Mouse (Mus musculus) testis, adult 2 months (tissue): ENCODE results near the gene Podxl2. TPM values are rescaled to one million over a fixed set of nuclear protein-coding genes. Genes with fewer than 3 reads are reported as not detected.

Experiments
- H3K27ac ChIP-seq: fragments of 200-500 bp; 2 replicates; pipeline ENCODE4 v1.5.1; 2012; ENCODE audit warnings: low read depth, low read length; ENCODE audit not compliant: control insufficient read depth, insufficient read depth
- H3K27me3 ChIP-seq: fragments of 200-500 bp; 2 replicates; pipeline ENCODE4 v1.6.1; 2012; ENCODE audit warnings: mild to moderate bottlenecking, low read length, moderate library complexity; ENCODE audit not compliant: control insufficient read depth, insufficient read depth
- H3K36me3 ChIP-seq: fragments of 200-500 bp; 2 replicates; pipeline ENCODE4 v1.6.1; 2012; ENCODE audit warnings: mild to moderate bottlenecking, low read length; ENCODE audit not compliant: control insufficient read depth, insufficient read depth
- H3K4me1 ChIP-seq: fragments of 200-500 bp; 2 replicates; pipeline ENCODE4 v1.6.1; 2012; ENCODE audit warnings: low read length; ENCODE audit not compliant: control insufficient read depth, insufficient read depth
- H3K4me3 ChIP-seq: fragments of 200-500 bp; 2 replicates; pipeline ENCODE4 v1.5.1; 2012; ENCODE audit warnings: low read depth, mild to moderate bottlenecking, low read length, moderate library complexity, mixed read lengths; ENCODE audit not compliant: control insufficient read depth
- CTCF ChIP-seq: fragments of 200-500 bp; IDR thresholded peaks from 2 replicates; pipeline ENCODE4 v1.5.1; 2012; ENCODE audit warnings: low read depth, mild to moderate bottlenecking, inconsistent platforms, low read length, moderate library complexity; ENCODE audit not compliant: control insufficient read depth, insufficient read depth, insufficient replicate concordance
- POLR2A ChIP-seq: fragments of 200-500 bp; IDR thresholded peaks from 2 replicates; pipeline ENCODE4 v1.6.1; 2012; ENCODE audit warnings: low read depth, mild to moderate bottlenecking, inconsistent platforms, low read length, moderate library complexity; ENCODE audit not compliant: control insufficient read depth
- polyA plus RNA-seq: library from polyadenylated mRNA; depleted of rRNA; stranded (reverse); fragments of >200 nt; gene quantifications from 2 replicates; pipeline ENCODE4 v1.2.3, GENCODE M21; 2012

Podxl2 gene
- polyA plus RNA-seq, 1 experiment: 21.3 TPM

DNA sequence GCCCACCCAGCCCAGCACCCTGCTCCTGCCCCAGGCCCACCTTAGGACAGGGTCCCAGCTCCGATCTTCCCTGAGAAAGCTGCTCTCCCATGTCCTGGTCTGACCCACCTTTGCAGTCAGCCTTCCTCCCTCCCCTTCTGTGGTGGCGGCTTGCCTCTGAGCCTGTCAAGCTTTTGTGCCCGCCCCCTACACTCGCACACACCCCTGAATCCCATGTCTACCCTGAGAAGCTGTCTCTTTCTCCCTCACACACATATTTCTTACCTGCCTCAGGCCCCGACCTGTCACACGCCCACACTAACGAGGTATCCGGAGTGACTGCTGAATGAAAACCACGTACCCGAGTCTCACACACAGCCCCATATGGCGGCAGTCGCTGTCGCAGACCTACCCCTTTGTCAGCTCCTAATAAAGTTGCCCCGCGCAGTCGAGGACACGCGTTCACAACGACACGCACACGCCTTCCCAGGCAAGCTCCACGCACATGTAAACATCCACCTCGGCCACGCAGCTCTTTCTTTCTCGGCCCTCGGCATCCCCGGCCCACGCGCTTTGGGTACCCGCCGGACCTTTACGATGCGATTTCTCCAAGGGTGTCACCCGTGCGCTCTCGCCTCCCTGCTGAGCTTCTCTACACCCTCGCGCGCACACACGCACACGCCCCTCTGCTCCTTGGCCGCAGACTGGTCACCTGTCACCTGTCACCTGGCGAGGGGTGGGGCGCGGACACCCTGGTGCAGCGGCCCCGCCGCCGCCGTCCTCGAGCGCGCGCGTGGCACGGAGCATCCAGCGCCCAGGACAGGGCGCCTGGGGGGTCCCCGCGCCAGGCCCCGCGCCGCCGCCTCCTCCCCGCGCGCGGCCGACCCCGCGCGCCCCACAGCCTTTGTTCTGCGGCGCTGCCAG, 628 bp downstream of the Podxl2 start:
- Histone ChIP-seq H3K4me3 (peak overlapping the region; percentile 85), H3K36me3 (no peaks in the 10 kb centered on the region), H3K27me3 (no peaks in the 10 kb centered on the region), H3K27ac (no peak overlapping the region), H3K4me1 (peaks cover 16% of the 10 kb centered on the region)
- TF ChIP-seq CTCF (no peak), POLR2A (no peak)

DNA sequence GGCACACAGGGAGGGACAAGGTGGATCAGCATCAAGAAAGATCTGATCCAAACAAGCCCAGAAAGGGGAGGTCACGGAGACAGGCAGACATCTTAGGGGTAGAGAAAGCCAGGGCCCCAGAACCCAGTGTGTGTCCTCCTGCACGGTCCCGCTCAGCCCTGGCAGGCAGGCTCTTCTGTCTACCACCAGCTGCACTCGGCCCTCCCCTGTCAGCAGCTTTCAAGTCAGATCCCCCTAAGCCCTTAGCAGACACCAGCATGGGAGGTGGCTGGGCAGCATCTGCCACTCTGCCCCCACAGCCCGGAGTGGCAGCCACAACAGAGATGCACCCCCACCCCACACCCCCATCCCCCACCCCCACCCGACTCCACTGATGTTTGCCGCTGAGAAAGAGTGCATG, 2.0 kb downstream of the Podxl2 start:
- Histone ChIP-seq H3K27ac (no peak overlapping the region), H3K27me3 (no peaks in the 10 kb centered on the region), H3K36me3 (no peaks in the 10 kb centered on the region), H3K4me3 (no peak overlapping the region), H3K4me1 (peaks cover 16% of the 10 kb centered on the region)
- TF ChIP-seq POLR2A (no peak), CTCF (no peak)

DNA sequence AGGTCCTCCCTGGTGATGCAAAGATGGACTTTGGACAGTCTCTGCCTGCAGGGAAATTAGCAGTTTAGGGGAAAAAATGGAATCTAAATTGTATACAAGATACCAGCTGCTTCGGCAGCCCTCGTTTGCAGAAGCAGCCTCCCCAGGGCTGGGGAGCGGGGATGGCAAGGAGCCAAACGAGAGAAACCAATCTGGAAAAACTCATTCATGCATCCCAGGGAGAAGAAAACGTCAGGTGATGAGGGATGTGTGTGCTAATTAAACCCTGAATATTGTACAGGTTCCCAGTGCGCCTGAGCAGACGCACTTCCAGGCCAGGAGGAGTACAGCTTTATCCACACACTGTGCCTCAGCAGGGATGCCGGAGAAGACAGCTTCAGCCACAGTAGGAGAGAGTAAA, 3.3 kb downstream of the Podxl2 start:
- Histone ChIP-seq H3K4me3 (no peak overlapping the region), H3K4me1 (peaks cover 16% of the 10 kb centered on the region), H3K36me3 (no peaks in the 10 kb centered on the region), H3K27ac (no peak overlapping the region), H3K27me3 (no peaks in the 10 kb centered on the region)
- TF ChIP-seq CTCF (no peak), POLR2A (no peak)

DNA sequence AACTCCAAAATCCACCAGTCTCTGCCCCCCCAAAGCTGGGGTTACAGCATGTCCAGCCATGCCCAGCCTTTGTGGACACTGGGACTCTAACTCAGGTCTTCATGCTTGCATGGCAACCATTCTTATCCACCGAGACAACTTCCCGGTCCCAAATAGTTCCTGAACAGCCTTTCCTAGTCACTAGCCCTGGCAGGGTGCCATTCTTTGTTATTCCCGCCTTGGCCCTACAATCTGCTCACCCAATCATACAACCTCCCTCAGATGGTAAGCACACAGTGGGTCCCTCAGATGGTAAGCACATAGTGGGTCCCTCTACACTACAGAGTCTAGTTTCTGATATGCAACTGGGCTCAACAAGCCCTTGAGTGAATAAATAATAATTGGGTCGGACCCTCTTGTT, 4.2 kb downstream of the Podxl2 start:
- H3K27me3 ChIP-seq: no peaks in the 10 kb centered on the region
- H3K36me3 ChIP-seq: no peaks in the 10 kb centered on the region
- H3K27ac ChIP-seq: no peak overlapping the region
- TF ChIP-seq CTCF (no peak), POLR2A (no peak)
- peaks cover 16% of the 10 kb centered on the region for H3K4me1 ChIP-seq
- no peak overlapping the region for H3K4me3 ChIP-seq

DNA sequence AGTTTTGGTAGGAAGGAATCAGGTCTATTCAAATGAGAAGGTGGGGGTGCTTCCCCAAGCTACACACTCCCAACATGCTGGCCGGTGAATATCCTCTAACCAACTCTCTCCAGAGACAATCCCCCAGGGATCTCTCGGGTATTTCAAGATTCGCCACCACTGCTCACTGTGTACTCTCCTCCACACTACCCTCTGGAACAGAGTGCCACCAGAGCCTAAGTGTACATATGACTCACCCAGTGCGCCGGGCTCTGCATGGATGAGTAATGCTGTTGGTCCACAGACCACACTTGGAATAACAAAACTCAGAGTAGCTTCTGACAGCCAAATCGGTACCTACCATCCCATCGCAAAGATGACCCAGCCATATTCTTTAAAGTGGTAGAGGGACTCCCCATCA, 5.4 kb downstream of the Podxl2 start:
- no peaks in the 10 kb centered on the region for H3K27me3 ChIP-seq
- no peak for TF ChIP-seq POLR2A
- TF ChIP-seq CTCF: no peak
- H3K27ac ChIP-seq: no peak overlapping the region
- no peaks in the 10 kb centered on the region for H3K36me3 ChIP-seq
- H3K4me1 ChIP-seq: peaks cover 8% of the 10 kb centered on the region
- H3K4me3 ChIP-seq: no peak overlapping the region

DNA sequence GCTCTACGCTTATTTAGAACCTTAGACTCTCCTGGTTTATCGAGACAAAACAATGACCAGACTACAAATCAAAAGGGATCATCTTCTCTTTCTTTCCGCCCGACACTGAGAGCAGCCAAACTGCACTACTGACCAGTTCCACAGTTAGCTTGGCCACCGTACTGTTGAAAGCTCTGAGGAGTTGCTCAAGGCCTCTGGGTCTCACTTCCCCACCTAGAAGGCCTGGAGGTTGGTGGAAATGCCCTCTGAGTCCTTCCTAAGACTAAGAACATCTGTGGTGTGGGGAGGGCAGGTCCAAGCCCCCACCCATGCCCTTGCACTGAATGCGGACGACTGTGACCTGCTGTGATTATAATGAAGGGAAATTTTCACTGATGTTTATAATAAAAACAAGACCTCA, 9.1 kb downstream of the Podxl2 start:
- H3K27me3 ChIP-seq: no peaks in the 10 kb centered on the region
- no peaks in the 10 kb centered on the region for H3K36me3 ChIP-seq
- H3K4me1 ChIP-seq: no peaks in the 10 kb centered on the region
- no peak overlapping the region for H3K4me3 ChIP-seq
- no peak overlapping the region for H3K27ac ChIP-seq
- no peak for TF ChIP-seq POLR2A
- TF ChIP-seq CTCF: no peak

DNA sequence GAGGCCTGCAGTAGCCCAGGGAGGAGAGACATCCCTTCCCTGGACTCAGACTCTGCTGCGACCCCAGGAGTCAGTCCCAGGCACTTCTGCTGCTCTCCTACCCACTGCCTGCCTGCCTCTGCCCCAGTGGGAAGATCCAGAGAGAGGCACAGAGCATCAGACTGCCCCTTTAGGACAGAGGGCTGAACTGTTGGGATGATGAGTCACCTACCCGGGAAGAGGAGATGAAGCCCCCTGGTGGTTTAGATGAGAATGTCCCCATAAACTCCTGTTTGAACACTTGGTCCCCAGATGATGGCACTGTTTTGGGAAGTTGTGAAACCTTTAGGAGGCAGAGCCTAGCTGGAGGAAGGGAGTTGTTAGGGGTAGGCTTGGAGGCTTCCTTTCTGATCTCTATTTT, 13.9 kb downstream of the Podxl2 start:
- no peak overlapping the region for H3K27ac ChIP-seq
- no peak overlapping the region for H3K4me3 ChIP-seq
- H3K27me3 ChIP-seq: no peaks in the 10 kb centered on the region
- TF ChIP-seq POLR2A (no peak), CTCF (peak; percentile 40; the same call in 1 of the 2 replicates)
- H3K4me1 ChIP-seq: no peaks in the 10 kb centered on the region
- H3K36me3 ChIP-seq: no peaks in the 10 kb centered on the region

DNA sequence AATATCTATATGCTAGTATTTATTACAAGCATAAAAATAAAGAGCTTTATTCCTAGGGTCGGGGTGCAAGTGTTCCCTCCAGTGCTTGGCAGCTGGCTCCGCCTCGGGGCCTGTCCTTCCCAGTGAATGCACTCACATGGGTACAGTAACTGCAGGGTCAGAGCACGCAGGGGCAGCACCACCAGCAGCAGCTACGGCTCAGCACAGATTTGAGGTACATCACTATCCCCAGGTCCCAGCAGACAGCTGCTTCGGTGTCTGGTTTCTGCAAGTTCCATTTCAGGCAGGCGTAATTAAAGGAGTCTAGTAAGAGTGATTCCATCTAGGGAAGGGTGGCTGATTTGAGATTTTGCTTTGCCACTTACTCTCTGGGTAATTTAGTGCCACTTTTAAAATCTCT, 16.5 kb downstream of the Podxl2 start:
- H3K27me3 ChIP-seq: no peaks in the 10 kb centered on the region
- no peaks in the 10 kb centered on the region for H3K36me3 ChIP-seq
- no peaks in the 10 kb centered on the region for H3K4me1 ChIP-seq
- no peak overlapping the region for H3K4me3 ChIP-seq
- TF ChIP-seq POLR2A: no peak
- TF ChIP-seq CTCF: no peak
- no peak overlapping the region for H3K27ac ChIP-seq
